Mouse (Mus musculus): Measurements from ENCODE around the gene Ak9. TPM values are rescaled to one million over a fixed set of nuclear protein-coding genes. Genes with fewer than 3 reads are reported as not detected.

Gene Ak9
- polyA plus RNA-seq, 1 experiment, result not detected

- Histone ChIP-seq H3K79me3 (ENCODE audit: low read depth) (no peaks in the 10 kb centered on the region), H3K36me3 (ENCODE audit: control insufficient read depth, insufficient read depth) (no peaks in the 10 kb centered on the region), H3K27me3 (ENCODE audit: control insufficient read depth, insufficient read depth, insufficient read length) (no peaks in the 10 kb centered on the region), H3K79me2 (ENCODE audit: control insufficient read depth, insufficient read depth) (no peaks in the 10 kb centered on the region), H3K4me3 (ENCODE audit: insufficient read depth, poor library complexity, severe bottlenecking) (no peak overlapping the region), H3ac (ENCODE audit: control insufficient read depth, insufficient read length, low read depth) (no peak overlapping the region)
- TF ChIP-seq FOSL1 (IDR thresholded peaks at IDR 0.05; ENCODE audit: insufficient read depth, low read length, poor library complexity, severe bottlenecking) (no peak), USF1 (IDR thresholded peaks at IDR 0.05; ENCODE audit: low read depth) (no peak), CEBPB (IDR thresholded peaks at IDR 0.05; ENCODE audit: low read depth) (no peak), MAX (IDR thresholded peaks at IDR 0.05) (no peak), CTCF (IDR thresholded peaks at IDR 0.05; ENCODE audit: control insufficient read depth, insufficient read depth, insufficient read length) (no peak), MYOG (IDR thresholded peaks at IDR 0.05; ENCODE audit: control insufficient read depth, extremely low read depth, insufficient read length) (no peak), MYOD1 (IDR thresholded peaks at IDR 0.05; ENCODE audit: control insufficient read depth, insufficient read length, low read depth) (no peak)
Observed at GRCm38 (mm10) chr10:41274871-41275270, 28.9 kb upstream of the Ak9 start.

DNA sequence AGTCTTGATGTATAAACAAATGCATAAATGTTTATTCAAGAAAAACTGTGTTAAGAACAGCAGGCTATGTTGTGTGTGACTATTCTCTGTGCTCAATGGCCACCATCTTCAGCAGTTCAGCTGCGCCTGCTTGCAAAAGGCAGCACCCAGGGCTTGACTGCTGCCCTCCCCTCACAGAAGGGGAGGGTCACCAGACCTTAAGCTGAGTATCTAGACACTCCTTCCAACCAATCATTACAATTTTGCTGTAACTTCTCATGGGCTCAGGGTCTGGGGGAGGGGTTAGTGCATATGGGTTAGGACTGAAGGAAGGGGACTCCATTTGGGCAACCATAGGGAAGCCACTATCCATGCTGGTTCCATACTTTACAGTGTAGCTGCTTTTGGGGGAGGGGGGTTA lies 25.0 kb upstream of the Ak9 start:
- Histone ChIP-seq H3K4me3 (ENCODE audit: insufficient read depth, poor library complexity, severe bottlenecking) (no peak overlapping the region), H3ac (ENCODE audit: control insufficient read depth, insufficient read length, low read depth) (no peak overlapping the region), H3K79me3 (ENCODE audit: low read depth) (no peaks in the 10 kb centered on the region), H3K27me3 (ENCODE audit: control insufficient read depth, insufficient read depth, insufficient read length) (no peaks in the 10 kb centered on the region), H3K36me3 (ENCODE audit: control insufficient read depth, insufficient read depth) (no peaks in the 10 kb centered on the region), H3K79me2 (ENCODE audit: control insufficient read depth, insufficient read depth) (no peaks in the 10 kb centered on the region)
- TF ChIP-seq MYOD1 (IDR thresholded peaks at IDR 0.05; ENCODE audit: control insufficient read depth, insufficient read length, low read depth), result no peak
- no peak for TF ChIP-seq CTCF (IDR thresholded peaks at IDR 0.05; ENCODE audit: control insufficient read depth, insufficient read depth, insufficient read length)
- no peak for TF ChIP-seq MAX (IDR thresholded peaks at IDR 0.05)
- no peak for TF ChIP-seq CEBPB (IDR thresholded peaks at IDR 0.05; ENCODE audit: low read depth)
- no peak for TF ChIP-seq MYOG (IDR thresholded peaks at IDR 0.05; ENCODE audit: control insufficient read depth, extremely low read depth, insufficient read length)
- no peak for TF ChIP-seq FOSL1 (IDR thresholded peaks at IDR 0.05; ENCODE audit: insufficient read depth, low read length, poor library complexity, severe bottlenecking)
- no peak for TF ChIP-seq USF1 (IDR thresholded peaks at IDR 0.05; ENCODE audit: low read depth)

DNA sequence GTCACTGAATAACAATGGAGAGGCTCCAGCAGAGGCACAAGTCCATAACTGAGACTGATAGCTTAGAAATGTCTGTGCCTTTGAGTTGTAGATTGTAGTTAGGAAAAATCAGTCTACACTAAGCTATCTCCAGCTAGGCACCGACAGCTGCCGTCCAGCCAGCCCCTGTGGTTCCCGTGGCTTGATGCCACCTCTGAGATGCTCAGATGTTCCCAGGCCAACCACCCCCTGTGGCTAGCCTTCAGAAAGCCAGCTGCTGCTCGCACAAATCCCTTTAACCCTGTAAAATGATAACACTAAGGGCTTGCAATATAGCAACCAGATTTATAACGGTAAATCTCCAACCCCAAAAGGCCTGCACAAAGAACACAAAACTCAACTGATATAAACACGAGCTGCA lies 23.6 kb upstream of the Ak9 start:
- Histone ChIP-seq H3K27me3 (ENCODE audit: control insufficient read depth, insufficient read depth, insufficient read length) (no peaks in the 10 kb centered on the region), H3K79me2 (ENCODE audit: control insufficient read depth, insufficient read depth) (no peaks in the 10 kb centered on the region)

GRCm38 (mm10) chr10:41280796-41281195 lies 23.0 kb upstream of the Ak9 start:
- Histone ChIP-seq H3K79me3 (ENCODE audit: low read depth) (no peaks in the 10 kb centered on the region), H3K4me3 (ENCODE audit: insufficient read depth, poor library complexity, severe bottlenecking) (no peak overlapping the region), H3K27me3 (ENCODE audit: control insufficient read depth, insufficient read depth, insufficient read length) (no peaks in the 10 kb centered on the region), H3ac (ENCODE audit: control insufficient read depth, insufficient read length, low read depth) (no peak overlapping the region), H3K36me3 (ENCODE audit: control insufficient read depth, insufficient read depth) (no peaks in the 10 kb centered on the region), H3K79me2 (ENCODE audit: control insufficient read depth, insufficient read depth) (no peaks in the 10 kb centered on the region)
- TF ChIP-seq MAX (IDR thresholded peaks at IDR 0.05) (no peak), FOSL1 (IDR thresholded peaks at IDR 0.05; ENCODE audit: insufficient read depth, low read length, poor library complexity, severe bottlenecking) (no peak), MYOG (IDR thresholded peaks at IDR 0.05; ENCODE audit: control insufficient read depth, extremely low read depth, insufficient read length) (no peak), CEBPB (IDR thresholded peaks at IDR 0.05; ENCODE audit: low read depth) (no peak), MYOD1 (IDR thresholded peaks at IDR 0.05; ENCODE audit: control insufficient read depth, insufficient read length, low read depth) (no peak), USF1 (IDR thresholded peaks at IDR 0.05; ENCODE audit: low read depth) (no peak), CTCF (IDR thresholded peaks at IDR 0.05; ENCODE audit: control insufficient read depth, insufficient read depth, insufficient read length) (no peak)

More for the DNA sequence above, 23.6 kb upstream of the Ak9 start:
- Histone ChIP-seq H3K79me3 (ENCODE audit: low read depth) (no peaks in the 10 kb centered on the region), H3K4me3 (ENCODE audit: insufficient read depth, poor library complexity, severe bottlenecking) (no peak overlapping the region), H3K36me3 (ENCODE audit: control insufficient read depth, insufficient read depth) (no peaks in the 10 kb centered on the region), H3ac (ENCODE audit: control insufficient read depth, insufficient read length, low read depth) (no peak overlapping the region)
- no peak for TF ChIP-seq USF1 (IDR thresholded peaks at IDR 0.05; ENCODE audit: low read depth)
- TF ChIP-seq MYOD1 (IDR thresholded peaks at IDR 0.05; ENCODE audit: control insufficient read depth, insufficient read length, low read depth), result peak; percentile 87

GRCm38 (mm10) chr10:41282086-41282485 lies 21.7 kb upstream of the Ak9 start:
- H3K27me3 ChIP-seq (ENCODE audit: control insufficient read depth, insufficient read depth, insufficient read length), result no peaks in the 10 kb centered on the region

GRCm38 (mm10) chr10:41287618-41288017 lies 16.2 kb upstream of the Ak9 start:
- Histone ChIP-seq H3K36me3 (ENCODE audit: control insufficient read depth, insufficient read depth) (no peaks in the 10 kb centered on the region), H3K27me3 (ENCODE audit: control insufficient read depth, insufficient read depth, insufficient read length) (no peaks in the 10 kb centered on the region), H3ac (ENCODE audit: control insufficient read depth, insufficient read length, low read depth) (no peak overlapping the region), H3K4me3 (ENCODE audit: insufficient read depth, poor library complexity, severe bottlenecking) (no peak overlapping the region), H3K79me2 (ENCODE audit: control insufficient read depth, insufficient read depth) (no peaks in the 10 kb centered on the region), H3K79me3 (ENCODE audit: low read depth) (no peaks in the 10 kb centered on the region)
- peak; percentile 66 for TF ChIP-seq CEBPB (IDR thresholded peaks at IDR 0.05; ENCODE audit: low read depth)
- TF ChIP-seq MYOG (IDR thresholded peaks at IDR 0.05; ENCODE audit: control insufficient read depth, extremely low read depth, insufficient read length), result no peak

More at GRCm38 (mm10) chr10:41282086-41282485, 21.7 kb upstream of the Ak9 start:
- Histone ChIP-seq H3K36me3 (ENCODE audit: control insufficient read depth, insufficient read depth) (no peaks in the 10 kb centered on the region), H3K79me2 (ENCODE audit: control insufficient read depth, insufficient read depth) (no peaks in the 10 kb centered on the region), H3K79me3 (ENCODE audit: low read depth) (no peaks in the 10 kb centered on the region), H3K4me3 (ENCODE audit: insufficient read depth, poor library complexity, severe bottlenecking) (no peak overlapping the region), H3ac (ENCODE audit: control insufficient read depth, insufficient read length, low read depth) (no peak overlapping the region)
- TF ChIP-seq CTCF (IDR thresholded peaks at IDR 0.05; ENCODE audit: control insufficient read depth, insufficient read depth, insufficient read length) (no peak), FOSL1 (IDR thresholded peaks at IDR 0.05; ENCODE audit: insufficient read depth, low read length, poor library complexity, severe bottlenecking) (peak; percentile 73), CEBPB (IDR thresholded peaks at IDR 0.05; ENCODE audit: low read depth) (peak; percentile 20)

Measured in C2C12 (cell line).